Mouse (Mus musculus): ENCODE results near the gene Gm10912.
A peak's percentile ranks its signal among the peaks of the same experiment; 100 is the strongest.
"Not testable (repeated sequence)": the region's sequence is repeated elsewhere in the genome, so short reads cannot be mapped to it uniquely, and the experiment has no call there.

Gm10912 gene

DNA sequence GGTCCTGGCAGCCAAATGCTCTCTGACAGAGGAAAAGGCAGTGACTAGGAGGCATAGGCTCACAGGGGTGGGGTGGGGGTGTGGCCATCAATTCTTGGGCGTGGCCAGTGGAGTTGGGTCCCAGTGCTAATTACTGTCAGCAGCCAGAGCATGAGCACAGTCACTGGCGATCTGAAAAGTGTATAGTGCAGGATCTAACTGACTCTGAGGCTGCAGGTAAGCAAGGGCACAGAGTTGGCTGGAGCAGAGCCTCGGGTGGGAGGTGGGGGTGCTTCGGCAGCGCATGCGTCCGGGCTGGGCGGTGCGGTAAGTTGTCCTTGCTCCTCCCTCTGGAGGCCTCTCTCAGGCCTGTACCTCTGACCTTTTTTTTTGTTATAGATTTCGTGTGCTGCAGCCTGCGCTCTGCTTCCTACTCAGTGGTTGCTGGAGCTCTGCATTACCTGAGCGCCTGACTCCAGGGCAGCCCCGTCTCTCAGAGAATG lies 4.1 kb downstream of the Gm10912 start, which contains the start of gene Cd59b:
TSS of gene Cd59b (plus strand) at position 146 of the 482 bp plus-strand sequence.
- DNase-seq: peak; percentile 33

- DNase-seq: not testable (repeated sequence)
These were observed 12.7 kb downstream of the Gm10912 start for GRCm38 (mm10) chr2:104078285-104078684.

DNA sequence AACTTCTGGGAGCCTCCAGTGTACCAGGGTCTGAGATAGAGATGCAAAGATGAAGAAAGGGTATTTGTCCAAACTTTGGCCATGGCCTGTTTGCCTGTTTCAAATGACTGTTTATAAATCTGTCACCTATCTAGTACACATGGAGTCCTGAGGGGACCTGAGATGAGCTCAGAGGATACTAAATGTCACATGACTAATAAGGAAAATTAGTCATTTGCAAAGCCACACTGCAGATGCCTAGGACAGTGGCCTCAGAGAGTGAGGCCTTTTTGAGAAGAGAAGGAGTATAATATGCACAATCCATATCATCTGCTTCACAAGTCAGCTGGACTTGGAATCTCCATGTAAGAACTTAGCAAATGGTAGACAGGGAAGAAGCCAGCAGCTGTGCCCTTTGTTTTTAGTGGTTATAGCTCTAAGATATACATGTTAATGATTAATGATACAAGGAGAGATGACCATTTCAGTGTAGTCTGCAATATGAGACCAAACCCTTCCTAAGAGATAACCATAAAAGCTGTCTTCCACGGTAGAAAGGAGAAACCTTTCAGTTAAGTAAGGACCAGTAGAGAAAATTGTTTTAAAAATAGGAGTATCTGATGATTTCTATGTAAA lies 15.9 kb downstream of the Gm10912 start:
- DNase-seq: not testable (repeated sequence)

DNA sequence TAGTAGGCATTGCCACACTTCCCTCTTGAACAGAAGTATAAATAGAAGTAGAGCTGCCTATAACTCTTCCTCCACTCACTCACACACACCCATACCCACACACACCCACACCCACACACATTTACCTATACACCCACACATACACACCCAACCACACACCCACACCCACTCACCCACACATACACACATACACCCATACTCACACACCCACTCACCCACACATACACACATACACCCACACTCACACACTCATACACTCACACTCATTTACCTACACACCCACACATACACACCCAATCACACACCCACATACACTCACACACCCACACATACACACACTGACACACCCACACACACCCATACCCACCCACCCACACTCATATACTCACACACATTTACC lies 16.8 kb downstream of the Gm10912 start:
- DNase-seq: no peak

- DNase-seq: not testable (repeated sequence)
These were observed 18.4 kb downstream of the Gm10912 start for GRCm38 (mm10) chr2:104084027-104084426.

GRCm38 (mm10) chr2:104087562-104087961 lies 21.9 kb downstream of the Gm10912 start:
- not testable (repeated sequence) for DNase-seq

DNA sequence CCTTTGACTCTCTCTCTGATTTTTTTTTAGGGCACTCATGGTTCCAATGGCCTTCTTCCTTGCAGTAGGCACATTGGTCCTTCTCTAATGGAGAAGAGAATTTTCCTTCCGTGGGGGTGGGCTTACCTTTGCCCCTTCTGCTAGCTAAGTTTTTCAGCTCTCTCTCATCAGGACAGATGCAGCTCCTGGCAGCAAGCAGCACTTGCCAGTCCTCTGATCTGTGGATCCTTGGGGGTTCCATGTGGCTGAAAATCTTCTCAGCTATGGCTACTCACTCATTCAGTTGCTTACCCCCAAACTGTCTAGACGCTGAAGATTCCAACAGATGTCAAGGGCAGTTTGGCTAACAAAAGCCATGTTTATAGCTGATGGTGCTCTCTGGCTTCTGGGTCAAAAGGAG lies 27.7 kb downstream of the Gm10912 start:
- no peak for DNase-seq

DNA sequence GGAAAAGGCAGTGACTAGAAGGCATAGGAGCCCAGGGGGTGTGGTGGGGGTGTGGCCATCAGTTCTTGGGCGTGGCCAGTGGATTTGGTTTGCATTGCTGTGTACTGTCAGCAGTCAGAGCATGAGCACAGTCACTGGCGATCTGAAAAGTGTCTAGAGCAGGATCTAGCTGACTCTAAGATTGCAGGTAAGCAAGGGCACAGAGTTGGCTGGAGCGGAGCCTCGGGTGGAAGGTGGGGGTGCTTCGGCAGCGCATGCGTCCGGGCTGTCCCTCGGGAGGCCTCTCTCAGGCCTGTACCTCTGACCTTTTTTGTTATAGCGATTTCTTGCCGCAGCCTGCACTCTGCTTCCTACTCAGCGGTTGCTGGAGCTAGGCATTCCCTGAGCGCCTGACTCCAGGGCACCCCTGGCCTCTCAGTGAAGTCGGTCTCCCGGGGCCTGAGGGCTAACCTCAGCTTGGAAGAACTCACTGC lies 30.2 kb downstream of the Gm10912 start, which contains the start of gene Cd59a:
TSS of gene Cd59a (plus strand) at position 61 of the 473 bp plus-strand sequence.
- DNase-seq: peak; percentile 67

DNA sequence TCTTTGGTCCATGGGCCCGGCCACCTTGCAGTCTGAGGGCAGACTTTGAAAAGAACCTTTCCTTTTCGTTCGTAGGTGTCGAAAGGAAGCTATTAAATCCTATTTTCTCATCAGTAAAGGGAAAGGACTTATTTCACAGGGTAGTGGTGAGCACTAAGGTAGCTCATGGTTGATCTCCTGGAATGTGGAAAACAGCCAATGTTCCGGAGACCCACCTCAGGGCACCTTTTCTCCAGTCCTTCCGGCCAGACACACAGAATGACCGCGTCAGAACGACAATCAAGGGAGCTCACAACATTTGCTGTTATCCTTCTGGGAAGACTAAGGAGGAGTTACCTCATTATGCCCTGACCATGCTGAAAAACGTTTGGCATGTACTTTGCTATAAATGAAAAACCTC lies 30.6 kb downstream of the Gm10912 start:
- no peak for DNase-seq

DNA sequence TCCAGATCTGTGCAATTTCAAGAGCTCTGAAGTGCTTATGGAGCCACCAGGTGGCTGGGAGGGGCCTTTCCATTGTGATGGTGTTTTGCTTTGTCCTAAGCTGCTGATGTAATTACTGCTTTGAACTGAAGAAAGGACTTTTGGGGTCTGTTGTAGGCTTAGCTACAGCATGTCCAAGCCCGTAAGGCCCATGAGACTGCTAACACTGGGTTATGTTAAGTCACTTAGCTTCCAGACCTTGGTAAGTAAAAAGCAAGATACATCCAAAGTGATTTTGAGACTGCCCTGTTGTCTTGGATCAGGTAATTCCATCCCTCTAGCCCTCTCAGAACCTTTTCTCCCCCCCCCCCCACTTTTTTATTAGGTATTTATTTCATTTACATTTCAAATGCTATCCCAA lies 31.2 kb downstream of the Gm10912 start:
- not testable (repeated sequence) for DNase-seq

- DNase-seq: not testable (repeated sequence)
These were observed 31.8 kb downstream of the Gm10912 start for GRCm38 (mm10) chr2:104097396-104097795.

- DNase-seq: no peak
These were observed 33.1 kb downstream of the Gm10912 start for GRCm38 (mm10) chr2:104098529-104099230.

- DNase-seq: no peak
These were observed 33.6 kb downstream of the Gm10912 start for GRCm38 (mm10) chr2:104099231-104099585.

GRCm38 (mm10) chr2:104099946-104100345 lies 34.3 kb downstream of the Gm10912 start:
- no peak for DNase-seq

GRCm38 (mm10) chr2:104104800-104105199 lies 39.2 kb downstream of the Gm10912 start:
- DNase-seq: no peak

GRCm38 (mm10) chr2:104109021-104109420 lies 43.4 kb downstream of the Gm10912 start:
- not testable (repeated sequence) for DNase-seq

GRCm38 (mm10) chr2:104109528-104109927 lies 43.9 kb downstream of the Gm10912 start:
- no peak for DNase-seq

GRCm38 (mm10) chr2:104110031-104110430 lies 44.4 kb downstream of the Gm10912 start:
- no peak for DNase-seq

DNA sequence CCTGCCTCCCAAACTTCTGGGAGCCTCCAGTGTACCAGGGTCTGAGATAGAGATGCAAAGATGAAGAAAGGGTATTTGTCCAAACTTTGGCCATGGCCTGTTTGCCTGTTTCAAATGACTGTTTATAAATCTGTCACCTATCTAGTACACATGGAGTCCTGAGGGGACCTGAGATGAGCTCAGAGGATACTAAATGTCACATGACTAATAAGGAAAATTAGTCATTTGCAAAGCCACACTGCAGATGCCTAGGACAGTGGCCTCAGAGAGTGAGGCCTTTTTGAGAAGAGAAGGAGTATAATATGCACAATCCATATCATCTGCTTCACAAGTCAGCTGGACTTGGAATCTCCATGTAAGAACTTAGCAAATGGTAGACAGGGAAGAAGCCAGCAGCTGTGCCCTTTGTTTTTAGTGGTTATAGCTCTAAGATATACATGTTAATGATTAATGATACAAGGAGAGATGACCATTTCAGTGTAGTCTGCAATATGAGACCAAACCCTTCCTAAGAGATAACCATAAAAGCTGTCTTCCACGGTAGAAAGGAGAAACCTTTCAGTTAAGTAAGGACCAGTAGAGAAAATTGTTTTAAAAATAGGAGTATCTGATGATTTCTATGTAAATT lies 45.7 kb downstream of the Gm10912 start:
- not testable (repeated sequence) for DNase-seq

DNA sequence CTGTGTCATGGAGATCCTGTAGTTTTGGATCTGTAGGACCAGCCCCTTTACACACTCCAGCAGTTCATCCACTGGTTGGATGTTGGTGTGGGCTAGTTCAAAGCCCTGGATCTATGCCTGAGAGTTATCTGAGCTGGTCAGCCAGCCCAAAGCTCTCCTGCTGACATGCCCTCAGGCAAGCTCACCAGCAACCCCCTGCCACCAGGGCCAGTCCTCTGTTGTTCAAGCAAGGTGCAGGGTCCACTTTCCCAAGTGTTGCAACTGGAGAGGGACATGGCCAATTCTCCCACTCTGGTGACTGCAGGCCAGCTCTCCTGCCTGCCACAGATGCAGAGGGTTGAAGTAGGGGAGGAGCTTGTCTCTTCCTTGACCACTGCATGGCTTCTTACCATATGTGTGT lies 47.9 kb downstream of the Gm10912 start:
- not testable (repeated sequence) for DNase-seq

DNA sequence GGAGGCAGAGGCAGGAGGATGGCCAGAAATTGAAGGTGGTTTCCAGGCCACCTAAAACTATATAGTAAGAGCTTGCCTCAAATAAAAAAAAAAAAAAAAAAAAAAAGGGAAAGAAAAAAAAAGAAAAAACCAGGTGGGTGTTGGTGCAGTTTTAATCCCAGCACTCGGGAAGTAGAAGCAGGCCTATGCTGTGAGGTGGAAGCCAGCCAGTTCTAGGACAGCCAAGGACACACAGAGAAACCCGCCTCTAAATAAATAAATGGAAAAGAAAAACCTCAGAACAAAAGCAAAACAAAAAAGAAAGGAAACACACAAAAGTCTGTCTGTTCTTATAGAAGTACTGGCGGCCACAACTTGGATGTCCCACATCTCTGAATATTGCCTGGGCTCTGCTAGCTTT lies 49.3 kb downstream of the Gm10912 start:
- no peak for DNase-seq
